Mouse (Mus musculus) MEL (cell line): Measurements from ENCODE around the gene Tigd4. TPM values are rescaled to one million over a fixed set of nuclear protein-coding genes. Genes with fewer than 3 reads are reported as not detected.
A peak's percentile ranks its signal among the peaks of the same experiment; 100 is the strongest.

ENCODE experiments used
- DNase-seq: peaks from one replicate; pipeline ENCODE4 v3.0.0; 2011; ENCODE audit warnings: low read depth, low spot score
- H3K27ac ChIP-seq: 2 replicates; pipeline ENCODE4 v1.5.1; 2012; ENCODE audit warnings: low read depth, mild to moderate bottlenecking, control low read depth, low read length, moderate library complexity; ENCODE audit not compliant: control insufficient read depth
- H3K27me3 ChIP-seq, 2 experiments: fragments of 150-350 bp in 1 of 2; sonication (generic) in 1 of 2; 2 replicates each; pipeline ENCODE4 v1.6.1; 2012; ENCODE audit warnings: low read length in 2 of 2, mild to moderate bottlenecking in 2 of 2, improper control_type of control experiment in 1 of 2, moderate library complexity in 1 of 2; ENCODE audit not compliant: insufficient read depth in 2 of 2, control insufficient read depth in 1 of 2
- H3K36me3 ChIP-seq, 2 experiments: 2 replicates each; pipeline ENCODE4 v1.6.1; 2012 to 2014; ENCODE audit warnings: low read length in 2 of 2, improper control_type of control experiment in 1 of 2, inconsistent platforms in 1 of 2, mild to moderate bottlenecking in 1 of 2; ENCODE audit not compliant: insufficient read depth in 2 of 2, control insufficient read depth in 1 of 2
- H3K4me1 ChIP-seq, 2 experiments: fragments of 150-350 bp in 1 of 2; sonication (generic) in 1 of 2; 2 replicates each; pipeline ENCODE4 v1.6.1; 2012; ENCODE audit warnings: low read length in 2 of 2, improper control_type of control experiment in 1 of 2, mild to moderate bottlenecking in 1 of 2; ENCODE audit not compliant: insufficient read depth in 2 of 2, control insufficient read depth in 1 of 2
- H3K4me3 ChIP-seq, 2 experiments: fragments of 150-350 bp in 1 of 2; sonication (generic) in 1 of 2; 2 replicates each; pipeline ENCODE4 v1.5.1; 2012; ENCODE audit warnings: low read depth in 2 of 2, low read length in 2 of 2, mild to moderate bottlenecking in 2 of 2, moderate library complexity in 2 of 2, control low read depth in 1 of 2, improper control_type of control experiment in 1 of 2; ENCODE audit not compliant: control insufficient read depth in 1 of 2, insufficient read depth in 1 of 2
- H3K79me2 ChIP-seq: 2 replicates; pipeline ENCODE4 v1.6.1; 2012; ENCODE audit warnings: mild to moderate bottlenecking, low read length, moderate library complexity; ENCODE audit not compliant: control insufficient read depth, poor library complexity, insufficient read depth
- H3K9ac ChIP-seq: 2 replicates; pipeline ENCODE4 v1.6.1; 2012; ENCODE audit warnings: low read depth, mild to moderate bottlenecking, control low read depth, low read length, moderate library complexity; ENCODE audit not compliant: control insufficient read depth, poor library complexity, severe bottlenecking
- H3K9me3 ChIP-seq: fragments of 150-350 bp; sonication (generic); replicated peaks from 2 replicates; pipeline ENCODE4 v1.6.1; 2012; ENCODE audit warnings: mild to moderate bottlenecking, low read length, improper control_type of control experiment, moderate library complexity; ENCODE audit not compliant: insufficient read depth
- CHD1 ChIP-seq: IDR thresholded peaks from 2 replicates; pipeline ENCODE4 v1.6.1; 2012; ENCODE audit warnings: low read depth, mild to moderate bottlenecking, inconsistent platforms, low read length, improper control_type of control experiment
- CTCF ChIP-seq, 3 experiments: IDR thresholded peaks in 2 of 3; conservative IDR thresholded peaks in 1 of 3; 2 replicates each; pipeline ENCODE4 v1.5.1; 2011 to 2012; ENCODE audit warnings: low read length in 3 of 3, low read depth in 2 of 3, mild to moderate bottlenecking in 2 of 3, improper control_type of control experiment in 1 of 3, inconsistent platforms in 1 of 3, mixed read lengths in 1 of 3, moderate library complexity in 1 of 3; ENCODE audit not compliant: control insufficient read depth in 1 of 3, insufficient read depth in 1 of 3, poor library complexity in 1 of 3, severe bottlenecking in 1 of 3
- E2F4 ChIP-seq: IDR thresholded peaks from 2 replicates; pipeline ENCODE4 v1.6.1; 2011; ENCODE audit warnings: low read depth, low read length, improper control_type of control experiment, borderline replicate concordance
- EP300 ChIP-seq, 2 experiments: IDR thresholded peaks; 2 replicates each; pipeline ENCODE4 v1.6.1; 2011; ENCODE audit warnings: improper control_type of control experiment in 2 of 2, low read length in 2 of 2, low read depth in 1 of 2, mild to moderate bottlenecking in 1 of 2
- ETS1 ChIP-seq: IDR thresholded peaks from 2 replicates; pipeline ENCODE4 v1.6.1; 2012; ENCODE audit warnings: low read depth, mild to moderate bottlenecking, inconsistent platforms, low read length, improper control_type of control experiment, moderate library complexity
- GABPA ChIP-seq: IDR thresholded peaks from 2 replicates; pipeline ENCODE4 v1.6.1; 2012; ENCODE audit warnings: low read depth, mild to moderate bottlenecking, inconsistent platforms, low read length, improper control_type of control experiment, moderate library complexity
- HCFC1 ChIP-seq: IDR thresholded peaks from 2 replicates; pipeline ENCODE4 v1.6.1; 2012; ENCODE audit warnings: low read depth, mild to moderate bottlenecking, inconsistent platforms, low read length, improper control_type of control experiment, moderate library complexity
- JUND ChIP-seq: IDR thresholded peaks from 2 replicates; pipeline ENCODE4 v1.6.1; 2011; ENCODE audit warnings: low read depth, mild to moderate bottlenecking, improper control_type of control experiment, low read length
- KAT2A ChIP-seq: conservative IDR thresholded peaks from 2 replicates; pipeline ENCODE4 v1.6.1; 2012; ENCODE audit warnings: low read depth, low read length, improper control_type of control experiment, inconsistent platforms
- MAX ChIP-seq: IDR thresholded peaks from 2 replicates; pipeline ENCODE4 v1.6.1; 2011; ENCODE audit warnings: low read length, improper control_type of control experiment
- MAZ ChIP-seq: IDR thresholded peaks from 2 replicates; pipeline ENCODE4 v1.6.1; 2012; ENCODE audit warnings: low read depth, mild to moderate bottlenecking, inconsistent platforms, low read length, improper control_type of control experiment
- MXI1 ChIP-seq: IDR thresholded peaks from 2 replicates; pipeline ENCODE4 v1.6.1; 2011; ENCODE audit warnings: mild to moderate bottlenecking, low read depth, low read length, improper control_type of control experiment
- MYB ChIP-seq: IDR thresholded peaks from 2 replicates; pipeline ENCODE4 v1.6.1; 2011; ENCODE audit warnings: mild to moderate bottlenecking, low read depth, low read length, improper control_type of control experiment
- MYC ChIP-seq: IDR thresholded peaks from 2 replicates; pipeline ENCODE4 v1.6.1; 2011; ENCODE audit warnings: low read depth, mild to moderate bottlenecking, low read length, improper control_type of control experiment, moderate library complexity
- NELFE ChIP-seq: IDR thresholded peaks from 2 replicates; pipeline ENCODE4 v1.6.1; 2011; ENCODE audit warnings: low read depth, low read length, improper control_type of control experiment
- NRF1 ChIP-seq: IDR thresholded peaks from 2 replicates; pipeline ENCODE4 v1.6.1; 2014; ENCODE audit warnings: low read depth, mild to moderate bottlenecking, inconsistent platforms, low read length, improper control_type of control experiment, moderate library complexity; ENCODE audit not compliant: poor library complexity, insufficient read depth, severe bottlenecking
- POLR2AphosphoS2 ChIP-seq: IDR thresholded peaks from 2 replicates; pipeline ENCODE4 v1.6.1; 2011; ENCODE audit warnings: low read length, improper control_type of control experiment
- RAD21 ChIP-seq: IDR thresholded peaks from 2 replicates; pipeline ENCODE4 v1.6.1; 2011; ENCODE audit warnings: mild to moderate bottlenecking, low read depth, low read length, improper control_type of control experiment
- RCOR1 ChIP-seq: IDR thresholded peaks from 2 replicates; pipeline ENCODE4 v1.6.1; 2012; ENCODE audit warnings: low read depth, mild to moderate bottlenecking, inconsistent platforms, low read length, improper control_type of control experiment
- SIN3A ChIP-seq: IDR thresholded peaks from 2 replicates; pipeline ENCODE4 v1.6.1; 2012; ENCODE audit warnings: low read length, improper control_type of control experiment, inconsistent platforms
- SMC3 ChIP-seq: IDR thresholded peaks from 2 replicates; pipeline ENCODE4 v1.6.1; 2011; ENCODE audit warnings: low read depth, low read length, improper control_type of control experiment
- TAL1 ChIP-seq: IDR thresholded peaks from 2 replicates; pipeline ENCODE4 v1.6.1; 2012; ENCODE audit warnings: mild to moderate bottlenecking, inconsistent platforms, low read length, moderate library complexity, mixed read lengths
- TCF12 ChIP-seq: IDR thresholded peaks from 2 replicates; pipeline ENCODE4 v1.6.1; 2014; ENCODE audit warnings: low read depth, mild to moderate bottlenecking, inconsistent platforms, low read length, improper control_type of control experiment, moderate library complexity
- USF2 ChIP-seq, 2 experiments: IDR thresholded peaks; 2 replicates each; pipeline ENCODE4 v1.6.1; 2011 to 2012; ENCODE audit warnings: improper control_type of control experiment in 2 of 2, low read length in 2 of 2, borderline replicate concordance in 1 of 2, inconsistent platforms in 1 of 2, low read depth in 1 of 2, mild to moderate bottlenecking in 1 of 2; ENCODE audit not compliant: insufficient read depth in 1 of 2
- ZKSCAN1 ChIP-seq: IDR thresholded peaks from 2 replicates; pipeline ENCODE4 v1.6.1; 2012; ENCODE audit warnings: low read depth, mild to moderate bottlenecking, inconsistent platforms, low read length, improper control_type of control experiment, moderate library complexity
- ZMIZ1 ChIP-seq: IDR thresholded peaks from 2 replicates; pipeline ENCODE4 v1.6.1; 2012; ENCODE audit warnings: low read depth, mild to moderate bottlenecking, inconsistent platforms, low read length, improper control_type of control experiment, moderate library complexity
- ZNF384 ChIP-seq: IDR thresholded peaks from 2 replicates; pipeline ENCODE4 v1.6.1; 2012; ENCODE audit warnings: low read depth, mild to moderate bottlenecking, inconsistent platforms, low read length, improper control_type of control experiment
- polyA plus RNA-seq, 2 experiments: library from polyadenylated mRNA; stranded (reverse) in 1 of 2; unstranded in 1 of 2; fragments of >175 nt in 1 of 2; fragments of >200 nt in 1 of 2; gene quantifications; 2 replicates each; pipeline versions ENCODE4 v1.2.1 to v1.2.4; 2012; ENCODE audit warnings: low replicate concordance in 2 of 2, low read depth in 1 of 2; ENCODE audit not compliant: insufficient read length in 2 of 2, insufficient read depth in 1 of 2, missing spikeins in 1 of 2
- total RNA-seq: library from RNA; depleted of rRNA; stranded (reverse); fragments of 300-350 nt; gene quantifications from 2 replicates; pipeline ENCODE4 v1.2.3, GENCODE M21; 2012

Tigd4 gene
- total and polyA plus RNA-seq, 3 experiments: not detected

- TF ChIP-seq SIN3A: no peak
- no peak for TF ChIP-seq KAT2A
- TF ChIP-seq MYC: no peak
Measured at GRCm38 (mm10) chr3:84618627-84619026, 25.3 kb downstream of the Tigd4 start (continued).

- Histone ChIP-seq H3K36me3 (peaks cover 0 to 22% of the 10 kb centered on the region in 2 experiments; a peak in 2 of 4 replicates), H3K4me1 (peaks cover 0 to 37% of the 10 kb centered on the region in 2 experiments; a peak in 2 of 4 replicates), H3K4me3 (no peak overlapping the region), H3K27ac (peak overlapping the region; percentile 34), H3K9me3 (no peaks in the 10 kb centered on the region), H3K27me3 (no peaks in the 10 kb centered on the region), H3K9ac (no peak overlapping the region), H3K79me2 (no peaks in the 10 kb centered on the region)
- no peak for TF ChIP-seq GABPA
- TF ChIP-seq TCF12: no peak
- no peak for TF ChIP-seq RCOR1
- no peak for TF ChIP-seq ZNF384
- no peak for TF ChIP-seq NELFE
- no peak for TF ChIP-seq HCFC1
- no peak for TF ChIP-seq RAD21
- TF ChIP-seq KAT2A: no peak
- TF ChIP-seq EP300 (IDR thresholded peaks at IDR 0.05; ENCODE audit: low read depth in 1 of 2, low read length in 2 of 2): no peak
- TF ChIP-seq MYB: no peak
- TF ChIP-seq JUND: no peak
- no peak for TF ChIP-seq ZKSCAN1
- TF ChIP-seq E2F4: no peak
- no peak for TF ChIP-seq MAZ
- no peak for TF ChIP-seq CTCF (IDR thresholded peaks at IDR 0.05 in 2 of 3, conservative IDR thresholded peaks at IDR 0.05 in 1 of 3; ENCODE audit: control insufficient read depth in 1 of 3, insufficient read depth in 1 of 3, low read depth in 2 of 3, low read length in 3 of 3, poor library complexity in 1 of 3, severe bottlenecking in 1 of 3)
- no peak for TF ChIP-seq CHD1
- no peak for TF ChIP-seq NRF1
- no peak for TF ChIP-seq POLR2AphosphoS2
- no peak for TF ChIP-seq MAX
- TF ChIP-seq, all 39 proteins: peak for 0
- DNase-seq: peak; percentile 57
Measured at GRCm38 (mm10) chr3:84619056-84619455, 25.7 kb downstream of the Tigd4 start.

DNA sequence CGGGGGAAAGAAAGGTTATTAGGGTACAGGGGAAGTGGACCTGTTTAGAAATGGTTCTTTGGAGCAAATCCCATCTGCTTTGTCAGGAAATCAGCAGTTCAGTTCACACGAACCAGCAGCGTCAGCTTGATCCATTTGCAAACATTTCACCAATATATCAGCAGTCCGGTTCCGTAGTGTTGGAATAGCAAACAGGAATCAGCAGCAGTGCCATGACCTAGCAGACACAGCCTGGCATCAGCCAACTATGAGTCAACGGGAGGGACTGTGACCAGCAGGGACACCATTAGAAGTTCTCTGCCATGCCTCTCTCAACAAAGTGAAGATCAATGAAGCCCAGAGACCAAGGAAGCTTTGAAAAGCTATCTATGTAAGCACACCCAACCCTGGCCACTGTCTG is 26.4 kb downstream of the Tigd4 start:
- Histone ChIP-seq H3K27ac (no peak overlapping the region), H3K36me3 (peaks cover 0 to 22% of the 10 kb centered on the region in 2 experiments; a peak in 2 of 4 replicates), H3K9ac (no peak overlapping the region)
- TF ChIP-seq E2F4: no peak
- no peak for TF ChIP-seq KAT2A
- TF ChIP-seq JUND: no peak
- no peak for TF ChIP-seq EP300 (IDR thresholded peaks at IDR 0.05; ENCODE audit: low read depth in 1 of 2, low read length in 2 of 2)
- no peak for TF ChIP-seq ZMIZ1
- TF ChIP-seq USF2 (IDR thresholded peaks at IDR 0.05; ENCODE audit: borderline replicate concordance in 1 of 2, insufficient read depth in 1 of 2, low read depth in 1 of 2, low read length in 2 of 2): no peak
- TF ChIP-seq ETS1: no peak
- TF ChIP-seq SMC3: no peak
- no peak for TF ChIP-seq CHD1
- no peak for TF ChIP-seq MAZ
- no peak for TF ChIP-seq MXI1
- TF ChIP-seq TAL1: no peak
- TF ChIP-seq, all 39 proteins: peak for 0
- H3K4me1 ChIP-seq: peaks cover 0 to 37% of the 10 kb centered on the region in 2 experiments; a peak in 2 of 4 replicates
- no peaks in the 10 kb centered on the region for H3K79me2 ChIP-seq
- H3K9me3 ChIP-seq: no peaks in the 10 kb centered on the region
- no peak overlapping the region for H3K4me3 ChIP-seq
- DNase-seq: no peak
- H3K27me3 ChIP-seq: no peaks in the 10 kb centered on the region
